Mouse (Mus musculus) adrenal gland, postnatal 14 days (tissue): ENCODE data around the gene Polrmt. TPM values are rescaled to one million over a fixed set of nuclear protein-coding genes. Genes with fewer than 3 reads are reported as not detected.

Experiments
- DNase-seq: peaks from one replicate; pipeline ENCODE4 v3.0.0; 2021; ENCODE audit warnings: mixed read lengths
- total RNA-seq: library from RNA; stranded (reverse); gene quantifications from 2 replicates; pipeline ENCODE4 v1.2.3, GENCODE M21; 2021

Polrmt gene
- total RNA-seq, 1 experiment from 2014 or later, result 59.2 TPM

DNA sequence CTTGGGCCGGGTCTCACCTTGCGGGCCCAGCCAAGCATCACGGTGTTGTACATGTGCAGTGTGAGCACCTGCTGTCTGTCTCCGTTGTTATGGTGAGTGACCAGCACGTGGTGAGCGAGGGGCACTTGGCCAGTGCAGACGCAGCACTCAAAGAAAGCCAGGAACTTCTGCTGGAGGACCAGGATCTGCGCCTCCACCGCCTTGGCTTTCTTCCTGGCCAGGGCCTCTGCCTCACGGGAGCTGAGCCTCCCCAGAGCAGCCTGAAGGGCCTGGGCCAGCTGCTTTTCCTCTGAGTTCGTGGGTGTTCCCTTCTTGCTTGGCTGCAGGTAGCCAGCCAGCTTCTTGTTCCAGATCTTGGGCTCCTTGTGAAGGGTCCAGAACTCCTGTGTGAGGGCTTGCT lies 3.2 kb downstream of the Polrmt start:
- no peak for DNase-seq

- no peak for DNase-seq
Measured at GRCm38 (mm10) chr10:79740863-79741262, 5.5 kb downstream of the Polrmt start.

DNA sequence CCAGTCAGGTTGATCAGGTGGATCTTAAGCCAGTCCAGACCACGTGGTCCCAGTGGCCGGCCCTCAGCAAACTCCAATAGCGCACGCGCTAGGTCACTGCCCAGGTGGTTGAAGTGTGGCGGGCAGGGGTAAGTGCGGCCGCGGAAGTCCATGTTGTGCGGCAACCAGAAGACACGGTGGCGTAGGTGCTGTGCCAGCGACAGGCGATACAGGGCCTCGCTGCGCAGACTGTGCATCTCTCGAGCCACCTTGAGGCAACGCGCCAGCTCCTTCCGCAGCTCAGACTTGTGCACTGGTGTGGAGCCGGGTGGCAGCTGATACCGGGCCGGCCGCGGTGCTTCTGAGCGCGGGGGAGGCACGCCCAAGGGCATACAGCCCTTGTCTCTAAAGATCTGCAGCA lies 7.1 kb downstream of the Polrmt start:
- no peak for DNase-seq

DNA sequence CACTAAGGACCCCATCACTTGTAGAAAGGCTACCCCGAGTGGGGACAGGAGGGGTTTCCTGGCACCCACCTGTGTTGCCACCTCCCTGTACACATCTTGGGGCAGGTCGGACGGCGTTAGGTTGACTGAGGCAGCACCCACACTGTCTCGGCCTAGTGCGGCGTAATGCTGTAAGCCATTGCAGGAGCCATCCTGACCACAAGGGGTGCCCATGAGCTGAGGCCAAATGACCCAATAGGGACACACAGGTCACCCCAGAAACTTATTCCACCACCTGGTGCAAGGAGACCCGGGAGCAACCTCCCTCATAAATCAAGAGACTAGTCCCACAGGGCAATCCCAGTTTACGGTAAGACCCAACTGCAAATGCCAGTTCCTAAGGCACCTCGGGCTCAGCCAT lies 8.1 kb downstream of the Polrmt start:
- no peak for DNase-seq

GRCm38 (mm10) chr10:79736706-79737105 lies 9.7 kb downstream of the Polrmt start:
- peak; percentile 49 for DNase-seq

DNA sequence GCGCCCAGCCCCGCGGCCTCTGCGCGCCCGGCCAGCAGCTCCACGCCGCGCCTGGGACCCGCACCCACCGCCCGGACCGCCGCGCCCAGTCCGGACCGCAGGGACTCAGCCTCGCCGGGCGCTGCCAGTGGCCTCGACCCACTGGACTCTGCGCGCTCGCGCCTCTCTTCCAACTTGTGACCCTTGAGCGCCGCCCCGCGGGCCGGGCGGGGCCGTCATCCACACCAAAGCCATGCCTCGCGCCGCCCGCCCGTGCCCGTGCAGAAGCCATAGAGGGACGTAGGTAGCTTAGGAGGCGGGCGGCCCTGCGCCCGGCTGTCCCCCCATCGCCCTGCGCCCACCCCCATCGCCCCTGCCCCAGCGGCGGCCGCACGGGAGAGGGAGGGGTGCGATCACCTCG lies 11.0 kb downstream of the Polrmt start:
- DNase-seq, result peak; percentile 58

DNA sequence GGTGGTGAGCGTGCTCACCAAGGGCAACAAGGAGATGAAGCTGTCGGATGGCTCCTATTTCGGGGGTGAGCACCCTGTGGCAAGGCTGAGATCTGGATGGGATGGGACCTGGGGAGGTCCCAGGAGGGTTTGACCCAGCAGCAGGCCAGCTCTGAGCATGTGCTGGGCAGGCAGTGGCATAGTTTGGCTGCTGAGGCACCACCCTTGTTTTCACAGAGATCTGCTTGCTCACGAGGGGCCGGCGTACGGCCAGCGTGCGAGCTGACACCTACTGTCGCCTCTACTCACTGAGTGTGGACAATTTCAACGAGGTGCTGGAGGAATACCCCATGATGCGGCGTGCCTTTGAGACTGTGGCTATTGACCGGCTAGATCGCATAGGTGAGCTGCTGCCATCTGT lies 12.5 kb downstream of the Polrmt start:
- DNase-seq, result no peak

DNA sequence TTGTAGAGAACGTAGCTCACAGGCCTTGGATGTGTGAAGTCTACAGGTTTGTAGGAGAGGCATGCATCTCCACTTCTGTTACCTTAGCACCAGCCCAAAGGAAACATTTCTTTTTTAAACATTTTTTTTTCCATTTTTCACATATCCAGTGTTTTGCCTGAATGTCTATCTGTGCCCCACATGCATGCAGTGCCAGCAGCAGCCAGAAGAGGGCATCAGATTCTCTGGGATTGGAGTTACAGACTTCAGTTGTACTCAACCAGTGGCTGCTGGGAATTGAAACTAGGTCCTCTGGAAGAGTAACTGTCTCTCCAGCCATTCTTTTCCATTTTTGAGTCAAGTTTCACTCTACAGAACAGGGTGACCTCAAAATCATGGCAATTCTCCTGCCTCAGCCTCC lies 13.9 kb downstream of the Polrmt start:
- peak; percentile 54 for DNase-seq

DNA sequence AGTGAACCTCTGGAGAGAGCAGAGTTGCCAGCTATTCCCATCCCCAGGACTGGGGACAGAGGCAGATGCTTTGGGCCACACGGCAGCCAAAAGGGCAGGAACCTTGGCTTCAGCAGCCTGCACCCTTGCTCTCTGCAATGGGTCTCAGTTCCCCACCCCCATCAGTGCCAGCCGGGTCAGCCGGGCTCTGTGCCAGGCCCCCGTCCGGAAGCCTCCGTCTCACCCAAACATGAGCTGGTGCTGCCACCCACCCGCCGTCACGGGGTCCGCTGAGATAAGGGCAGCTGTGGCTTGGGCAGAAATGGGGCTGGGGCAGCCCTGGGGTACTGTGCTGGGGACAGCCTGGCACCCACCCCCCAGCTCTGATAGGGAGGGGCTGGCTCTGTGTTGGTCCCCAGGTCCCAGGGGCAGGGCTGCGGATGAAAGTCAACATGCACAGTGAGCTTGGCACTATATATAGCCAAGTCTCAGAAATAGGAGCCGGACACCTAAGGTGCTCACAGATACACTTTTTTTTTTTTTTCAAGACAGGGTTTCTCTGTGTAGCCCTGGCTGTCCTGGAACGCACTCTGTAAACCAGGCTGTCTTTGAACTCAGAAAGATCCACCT lies 16.9 kb downstream of the Polrmt start:
- no peak for DNase-seq

- no peak for DNase-seq
Measured at GRCm38 (mm10) chr10:79728323-79729249, 17.8 kb downstream of the Polrmt start.

- peak; percentile 85 for DNase-seq
Measured at GRCm38 (mm10) chr10:79726090-79726489, 20.3 kb downstream of the Polrmt start.

- DNase-seq, result no peak
Measured at GRCm38 (mm10) chr10:79723692-79724091, 22.7 kb downstream of the Polrmt start.

- no peak for DNase-seq
Measured at GRCm38 (mm10) chr10:79723047-79723446, 23.3 kb downstream of the Polrmt start.

- no peak for DNase-seq
Measured at GRCm38 (mm10) chr10:79721089-79721488, 25.3 kb downstream of the Polrmt start.

DNA sequence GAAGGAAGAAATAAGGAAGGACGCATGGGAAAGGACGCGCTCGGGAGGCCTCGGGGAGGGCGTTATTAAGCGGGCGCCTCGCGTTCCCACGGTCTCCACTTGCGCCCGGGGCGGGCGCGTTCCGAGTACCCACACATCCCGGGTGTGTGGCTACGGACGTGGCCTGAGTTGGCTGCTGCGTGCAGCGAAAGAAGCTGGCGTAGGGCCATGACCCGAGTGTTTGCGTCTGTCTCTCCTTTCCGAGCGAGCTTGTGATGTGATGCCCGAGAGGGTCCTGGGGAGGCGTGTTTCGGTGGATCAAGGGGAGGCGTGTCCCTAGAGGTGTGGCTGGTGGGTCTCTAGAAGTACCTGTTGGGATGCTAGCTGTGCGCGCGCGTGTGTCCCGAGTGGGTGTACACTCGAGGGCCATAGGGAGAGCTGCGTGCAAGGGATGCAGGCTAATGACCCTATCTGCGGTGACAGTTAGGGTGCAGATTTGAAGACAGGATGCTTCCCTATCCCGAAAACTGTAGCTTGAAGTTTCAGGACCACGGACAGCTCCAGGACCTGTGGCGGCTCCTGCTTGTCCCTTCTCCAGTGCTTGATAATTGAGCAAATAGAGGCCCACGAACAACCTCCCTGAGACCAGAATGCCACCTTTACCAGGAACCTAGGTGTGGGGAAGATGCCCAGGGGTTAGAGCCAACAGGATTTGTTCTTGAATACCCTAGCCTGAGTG lies 28.6 kb downstream of the Polrmt start:
- peak; percentile 90 for DNase-seq

DNA sequence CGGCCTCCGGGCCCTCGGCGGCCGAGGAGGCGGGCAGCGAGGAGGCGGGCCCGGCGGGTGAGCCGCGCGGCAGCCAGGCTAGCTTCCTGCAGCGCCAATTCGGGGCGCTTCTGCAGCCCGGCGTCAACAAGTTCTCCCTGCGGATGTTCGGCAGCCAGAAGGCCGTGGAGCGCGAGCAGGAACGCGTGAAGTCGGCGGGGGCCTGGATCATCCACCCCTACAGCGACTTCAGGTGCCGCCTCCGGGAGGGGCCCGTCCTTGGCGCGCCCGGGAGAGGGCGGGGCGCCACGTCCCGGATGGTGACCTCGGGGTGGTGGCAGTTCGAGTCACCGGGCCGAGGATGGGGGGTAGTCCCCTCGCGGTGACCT lies 29.4 kb downstream of the Polrmt start:
- peak; percentile 50 for DNase-seq

GRCm38 (mm10) chr10:79716254-79716987 lies 30.0 kb downstream of the Polrmt start, which contains the start of gene Hcn2:
Gene Hcn2 (plus strand): TSS chr10:79716634.
- DNase-seq, result peak; percentile 60

- DNase-seq, result peak; percentile 54
Measured at GRCm38 (mm10) chr10:79714996-79715395, 31.4 kb downstream of the Polrmt start.

- DNase-seq, result no peak
Measured at GRCm38 (mm10) chr10:79713163-79713562, 33.2 kb downstream of the Polrmt start.

DNA sequence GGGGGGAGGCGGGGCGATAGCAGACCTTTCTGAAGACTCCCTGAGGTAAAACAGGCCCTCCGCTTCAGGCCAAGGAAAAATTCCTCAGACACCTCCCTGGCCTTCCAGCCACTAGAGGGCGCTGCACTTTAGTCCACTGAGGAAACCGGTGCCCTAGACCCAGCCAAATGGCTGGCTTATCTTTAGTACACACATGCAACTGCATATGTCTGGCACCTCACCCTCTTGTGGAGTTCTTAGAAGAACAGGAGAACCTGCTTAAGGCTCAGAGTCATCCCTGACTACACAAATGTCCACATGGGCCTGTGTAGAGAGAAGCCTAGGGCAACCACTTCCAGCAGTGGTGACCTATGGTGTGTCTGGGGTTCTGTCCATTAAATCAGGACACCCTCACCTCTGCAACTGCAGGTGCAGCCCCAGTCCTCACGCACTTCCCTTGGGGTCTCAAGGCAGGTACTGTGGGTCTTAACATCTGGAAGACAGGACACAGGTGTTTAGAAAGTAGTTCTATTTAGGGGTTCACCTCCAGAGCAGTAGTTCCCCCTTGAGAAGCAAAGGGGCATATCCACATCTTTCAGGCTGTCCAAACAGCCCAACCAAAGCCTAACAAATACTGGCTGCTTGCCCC lies 33.8 kb downstream of the Polrmt start:
- DNase-seq, result peak; percentile 93

DNA sequence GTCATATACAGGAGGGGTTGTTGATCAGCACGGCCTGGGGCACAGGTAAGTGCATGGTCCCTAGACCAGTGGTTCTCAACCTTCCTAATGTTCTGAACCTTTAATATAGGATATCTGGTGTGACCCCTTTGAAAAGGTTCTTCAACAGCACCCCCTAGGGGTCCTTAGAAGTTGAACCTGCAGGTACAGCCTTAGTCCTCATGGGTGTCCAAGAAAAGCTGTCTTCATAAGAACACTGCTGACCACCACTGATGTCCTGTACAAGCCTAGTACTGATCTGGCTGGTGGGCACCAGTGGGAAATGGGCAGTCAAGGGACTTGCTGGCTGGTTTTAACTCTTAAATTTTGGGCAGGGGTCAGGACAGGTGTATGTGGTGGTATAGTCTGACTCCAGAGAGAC lies 34.4 kb downstream of the Polrmt start:
- no peak for DNase-seq

DNA sequence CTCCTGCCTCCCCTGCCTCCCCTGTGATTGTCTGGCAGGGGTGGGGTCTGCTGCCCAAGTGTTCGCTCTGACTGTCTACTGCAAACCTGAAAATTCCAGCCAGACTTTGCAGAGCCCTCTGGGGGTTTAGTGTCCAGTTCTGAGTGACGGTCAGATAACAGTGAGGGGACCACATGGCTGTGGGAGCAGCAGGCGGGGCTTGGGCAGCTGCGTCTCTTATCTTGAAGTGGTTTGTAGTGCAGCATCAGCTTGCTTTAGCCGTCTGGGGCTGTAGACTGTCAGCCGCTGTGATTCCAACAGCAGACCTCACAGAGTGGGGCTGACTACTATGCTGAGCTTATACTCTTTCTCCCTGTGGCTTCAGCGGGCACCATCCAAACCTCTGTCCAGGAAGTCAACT lies 37.1 kb downstream of the Polrmt start:
- DNase-seq, result no peak
